Mouse (Mus musculus): ENCODE data around the gene Smyd4. TPM values are rescaled to one million over a fixed set of nuclear protein-coding genes. Genes with fewer than 3 reads are reported as not detected.
A peak's percentile ranks its signal among the peaks of the same experiment; 100 is the strongest.

Gene Smyd4
- polyA plus RNA-seq, 1 experiment, result 14.7 TPM

DNA sequence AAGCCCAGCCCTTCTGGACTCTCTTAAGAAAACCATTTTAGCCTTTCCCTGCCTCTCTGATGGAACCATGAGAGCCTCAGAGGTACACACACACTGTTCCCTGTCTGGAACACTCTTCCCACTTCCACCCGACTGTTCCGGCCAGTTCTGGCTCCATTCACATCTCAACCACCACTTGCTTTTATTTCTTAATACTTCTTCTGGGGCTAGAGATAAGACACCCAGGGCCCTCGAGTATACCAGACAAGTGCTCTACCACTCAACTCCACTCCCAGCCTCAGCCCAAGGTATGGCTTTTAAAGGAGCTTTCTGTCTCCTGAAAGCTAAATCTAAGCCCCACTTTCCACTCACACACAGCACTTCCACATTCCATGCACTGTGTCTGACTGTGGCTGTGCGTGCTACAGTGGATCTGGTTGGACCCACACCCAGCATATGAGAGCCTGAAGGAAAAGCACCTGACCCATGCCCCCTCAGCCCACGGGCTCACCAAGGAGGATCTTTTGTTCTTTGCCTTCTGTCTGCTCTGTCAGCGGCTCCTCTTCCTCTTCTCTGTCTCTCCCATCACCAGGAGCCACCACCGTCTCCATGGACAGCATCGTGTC lies 102.2 kb downstream of the Smyd4 start:
- peaks cover 43% of the 10 kb centered on the region for H3K79me2 ChIP-seq (ENCODE audit: control insufficient read depth, insufficient read depth)
- TF ChIP-seq MAX (IDR thresholded peaks at IDR 0.05), result no peak
- no peak for TF ChIP-seq CEBPB (IDR thresholded peaks at IDR 0.05; ENCODE audit: low read depth)
- TF ChIP-seq CTCF (IDR thresholded peaks at IDR 0.05; ENCODE audit: control insufficient read depth, insufficient read depth, insufficient read length), result no peak
- TF ChIP-seq USF1 (IDR thresholded peaks at IDR 0.05; ENCODE audit: low read depth), result no peak
- no peak for TF ChIP-seq FOSL1 (IDR thresholded peaks at IDR 0.05; ENCODE audit: insufficient read depth, low read length, poor library complexity, severe bottlenecking)
- no peak for TF ChIP-seq MYOG (IDR thresholded peaks at IDR 0.05; ENCODE audit: control insufficient read depth, extremely low read depth, insufficient read length)
- H3K36me3 ChIP-seq (ENCODE audit: control insufficient read depth, insufficient read depth), result peaks cover 35% of the 10 kb centered on the region
- no peak overlapping the region for H3K4me3 ChIP-seq (ENCODE audit: insufficient read depth, poor library complexity, severe bottlenecking)
- H3K27me3 ChIP-seq (ENCODE audit: control insufficient read depth, insufficient read depth, insufficient read length), result no peaks in the 10 kb centered on the region
- H3K79me3 ChIP-seq (ENCODE audit: low read depth), result peaks cover 14% of the 10 kb centered on the region
- H3ac ChIP-seq (ENCODE audit: control insufficient read depth, insufficient read length, low read depth), result no peak overlapping the region

DNA sequence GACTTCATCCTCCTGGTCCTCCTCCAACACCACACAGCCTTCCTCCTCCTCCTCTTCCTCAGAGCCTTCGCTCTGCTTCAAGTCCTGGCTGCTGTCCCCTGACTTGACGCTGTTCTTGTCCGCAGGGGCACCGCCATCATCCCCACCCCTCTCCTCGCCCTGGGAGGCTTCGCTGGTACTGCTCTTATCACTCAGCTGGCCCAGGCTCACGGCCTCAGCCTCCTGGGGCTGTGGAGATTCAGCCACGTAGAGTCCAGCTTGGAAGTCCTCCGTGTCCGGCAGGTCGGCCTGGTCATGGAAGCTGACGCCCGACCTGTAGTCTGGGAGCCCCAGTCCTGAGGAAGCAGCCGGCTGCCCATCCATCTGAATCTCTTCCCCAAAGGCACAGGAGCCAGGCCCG lies 102.7 kb downstream of the Smyd4 start:
- H3K36me3 ChIP-seq (ENCODE audit: control insufficient read depth, insufficient read depth), result peaks cover 35% of the 10 kb centered on the region
- no peak for TF ChIP-seq FOSL1 (IDR thresholded peaks at IDR 0.05; ENCODE audit: insufficient read depth, low read length, poor library complexity, severe bottlenecking)
- no peak for TF ChIP-seq MYOD1 (IDR thresholded peaks at IDR 0.05; ENCODE audit: control insufficient read depth, insufficient read length, low read depth)
- TF ChIP-seq USF1 (IDR thresholded peaks at IDR 0.05; ENCODE audit: low read depth), result no peak
- TF ChIP-seq CTCF (IDR thresholded peaks at IDR 0.05; ENCODE audit: control insufficient read depth, insufficient read depth, insufficient read length), result no peak
- no peak for TF ChIP-seq CEBPB (IDR thresholded peaks at IDR 0.05; ENCODE audit: low read depth)
- TF ChIP-seq MAX (IDR thresholded peaks at IDR 0.05), result no peak
- no peak for TF ChIP-seq MYOG (IDR thresholded peaks at IDR 0.05; ENCODE audit: control insufficient read depth, extremely low read depth, insufficient read length)
- peaks cover 14% of the 10 kb centered on the region for H3K79me3 ChIP-seq (ENCODE audit: low read depth)
- H3K79me2 ChIP-seq (ENCODE audit: control insufficient read depth, insufficient read depth), result peaks cover 43% of the 10 kb centered on the region
- H3K27me3 ChIP-seq (ENCODE audit: control insufficient read depth, insufficient read depth, insufficient read length), result no peaks in the 10 kb centered on the region
- no peak overlapping the region for H3ac ChIP-seq (ENCODE audit: control insufficient read depth, insufficient read length, low read depth)
- H3K4me3 ChIP-seq (ENCODE audit: insufficient read depth, poor library complexity, severe bottlenecking), result no peak overlapping the region

DNA sequence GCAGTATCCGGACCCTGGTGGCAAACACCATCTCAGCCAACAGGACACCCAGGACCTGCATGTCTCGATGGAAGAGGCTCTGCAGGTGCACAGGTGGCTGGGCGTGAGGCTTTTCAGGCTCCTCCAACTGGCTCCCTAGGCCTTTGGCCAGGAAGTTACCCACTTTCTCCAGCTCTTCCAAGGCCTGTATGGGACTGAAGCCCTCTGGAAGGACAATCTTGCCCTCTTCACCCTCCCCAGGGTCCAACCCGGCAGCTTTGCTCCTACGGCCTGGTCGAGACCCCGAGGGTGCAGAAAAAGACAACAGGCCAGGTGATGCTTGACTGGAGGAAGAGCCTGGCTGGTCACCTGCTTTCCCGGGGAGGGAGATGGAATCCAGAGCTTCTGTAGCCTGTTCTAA lies 103.8 kb downstream of the Smyd4 start:
- no peak overlapping the region for H3K4me3 ChIP-seq (ENCODE audit: insufficient read depth, poor library complexity, severe bottlenecking)

DNA sequence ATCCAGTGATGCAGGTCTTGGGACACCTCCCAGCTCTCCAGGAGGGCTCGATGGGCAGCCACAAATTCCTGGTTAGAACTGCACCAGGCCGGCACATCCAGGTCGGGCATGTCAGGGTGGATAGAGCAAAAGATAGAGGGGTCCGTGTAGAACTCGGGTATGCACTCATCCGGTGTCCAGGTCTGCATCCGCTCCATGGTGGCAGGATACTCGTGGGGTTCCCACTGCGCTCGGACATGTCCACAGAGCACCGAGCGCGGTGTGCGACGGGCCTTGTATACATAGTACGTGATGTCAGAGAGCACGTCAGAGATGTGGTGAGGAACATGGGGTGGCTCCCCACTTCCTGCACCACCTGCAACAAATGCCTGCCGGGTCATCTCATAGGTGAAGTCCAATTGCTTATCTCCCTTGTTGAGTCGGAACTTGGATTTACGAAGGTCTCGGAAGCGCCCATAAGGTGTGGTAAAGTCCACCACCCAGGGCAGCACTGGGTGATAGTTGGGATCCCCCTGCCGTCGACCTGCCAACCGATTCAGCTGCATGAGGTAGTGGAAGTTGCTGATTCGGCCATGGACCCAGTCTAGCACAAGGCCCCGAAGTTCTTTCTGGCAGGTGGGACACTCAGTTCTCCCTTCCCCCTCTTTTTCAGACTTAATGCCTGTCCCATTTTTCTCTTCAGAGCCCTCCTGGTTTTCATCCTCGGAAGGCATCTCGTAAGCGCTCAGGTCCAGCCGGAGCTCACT lies 104.8 kb downstream of the Smyd4 start:
- peaks cover 43% of the 10 kb centered on the region for H3K79me2 ChIP-seq (ENCODE audit: control insufficient read depth, insufficient read depth)
- no peak for TF ChIP-seq CTCF (IDR thresholded peaks at IDR 0.05; ENCODE audit: control insufficient read depth, insufficient read depth, insufficient read length)
- no peak for TF ChIP-seq FOSL1 (IDR thresholded peaks at IDR 0.05; ENCODE audit: insufficient read depth, low read length, poor library complexity, severe bottlenecking)
- TF ChIP-seq MAX (IDR thresholded peaks at IDR 0.05), result no peak
- no peak for TF ChIP-seq MYOD1 (IDR thresholded peaks at IDR 0.05; ENCODE audit: control insufficient read depth, insufficient read length, low read depth)
- TF ChIP-seq CEBPB (IDR thresholded peaks at IDR 0.05; ENCODE audit: low read depth), result no peak
- no peak for TF ChIP-seq MYOG (IDR thresholded peaks at IDR 0.05; ENCODE audit: control insufficient read depth, extremely low read depth, insufficient read length)
- no peak for TF ChIP-seq USF1 (IDR thresholded peaks at IDR 0.05; ENCODE audit: low read depth)
- H3K79me3 ChIP-seq (ENCODE audit: low read depth), result peaks cover 14% of the 10 kb centered on the region
- no peak overlapping the region for H3K4me3 ChIP-seq (ENCODE audit: insufficient read depth, poor library complexity, severe bottlenecking)
- no peak overlapping the region for H3ac ChIP-seq (ENCODE audit: control insufficient read depth, insufficient read length, low read depth)
- no peaks in the 10 kb centered on the region for H3K27me3 ChIP-seq (ENCODE audit: control insufficient read depth, insufficient read depth, insufficient read length)
- peaks cover 16% of the 10 kb centered on the region for H3K36me3 ChIP-seq (ENCODE audit: control insufficient read depth, insufficient read depth)

More for the DNA sequence above, 103.8 kb downstream of the Smyd4 start:
- Histone ChIP-seq H3K79me2 (ENCODE audit: control insufficient read depth, insufficient read depth) (peaks cover 43% of the 10 kb centered on the region), H3K36me3 (ENCODE audit: control insufficient read depth, insufficient read depth) (peaks cover 26% of the 10 kb centered on the region), H3K27me3 (ENCODE audit: control insufficient read depth, insufficient read depth, insufficient read length) (no peaks in the 10 kb centered on the region), H3K79me3 (ENCODE audit: low read depth) (peaks cover 14% of the 10 kb centered on the region), H3ac (ENCODE audit: control insufficient read depth, insufficient read length, low read depth) (no peak overlapping the region)
- TF ChIP-seq MYOG (IDR thresholded peaks at IDR 0.05; ENCODE audit: control insufficient read depth, extremely low read depth, insufficient read length), result no peak
- TF ChIP-seq FOSL1 (IDR thresholded peaks at IDR 0.05; ENCODE audit: insufficient read depth, low read length, poor library complexity, severe bottlenecking), result no peak
- no peak for TF ChIP-seq CEBPB (IDR thresholded peaks at IDR 0.05; ENCODE audit: low read depth)
- no peak for TF ChIP-seq MYOD1 (IDR thresholded peaks at IDR 0.05; ENCODE audit: control insufficient read depth, insufficient read length, low read depth)
- TF ChIP-seq CTCF (IDR thresholded peaks at IDR 0.05; ENCODE audit: control insufficient read depth, insufficient read depth, insufficient read length), result no peak
- no peak for TF ChIP-seq MAX (IDR thresholded peaks at IDR 0.05)
- no peak for TF ChIP-seq USF1 (IDR thresholded peaks at IDR 0.05; ENCODE audit: low read depth)

DNA sequence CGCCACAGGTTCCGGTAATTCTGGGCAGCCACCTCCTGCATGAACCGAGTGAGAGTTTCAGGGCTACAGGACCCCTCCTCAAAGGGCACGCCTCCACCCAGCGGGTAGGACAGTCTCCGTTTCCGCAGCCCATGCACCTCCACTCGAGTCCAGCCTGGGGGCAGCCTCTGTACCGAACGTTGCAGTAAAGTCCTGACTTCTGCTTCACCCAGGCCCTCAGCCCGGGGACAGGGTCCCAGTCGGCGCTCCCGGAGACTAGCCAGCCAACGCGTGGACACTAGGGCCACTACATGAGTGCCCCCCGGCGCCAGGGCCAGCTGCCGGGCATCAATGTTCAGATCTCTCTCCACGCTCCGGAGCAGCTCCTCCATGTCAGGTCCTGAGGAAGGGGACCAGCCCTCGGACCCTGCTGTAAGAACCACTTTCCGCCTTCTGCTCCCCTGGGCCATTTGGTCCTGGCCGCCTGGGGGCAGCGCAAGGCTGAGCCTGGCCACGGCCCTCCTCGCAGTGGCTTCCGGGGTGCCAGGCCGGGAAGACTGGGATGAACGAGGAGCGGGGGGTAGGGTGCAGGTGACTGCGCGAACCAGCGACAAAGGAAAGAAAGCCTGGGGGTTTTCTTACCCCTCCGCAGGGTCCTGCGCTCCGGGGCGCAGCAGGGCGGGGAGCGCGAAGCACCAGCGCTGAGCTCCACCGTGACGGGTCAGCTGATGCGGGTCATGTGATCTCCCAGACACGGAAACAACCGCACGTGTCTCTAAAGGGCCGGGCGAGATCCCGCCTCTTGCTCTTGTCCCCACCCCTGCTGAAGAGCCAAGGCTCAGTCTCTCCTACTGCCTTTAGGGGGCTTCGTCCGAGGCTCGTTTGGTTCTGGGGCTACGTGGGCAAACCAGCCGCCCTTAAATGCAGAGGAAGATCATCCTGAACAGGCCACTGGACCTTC lies 106.0 kb downstream of the Smyd4 start, which contains the start of gene Wdr81:
Gene Wdr81 (minus strand): TSS at position 727 of the 940 bp plus-strand sequence.
- peak within 1 kb of the TSS; percentile 46 for H3K4me3 ChIP-seq (ENCODE audit: insufficient read depth, poor library complexity, severe bottlenecking)
- TF ChIP-seq USF1 (IDR thresholded peaks at IDR 0.05; ENCODE audit: low read depth), result peak; percentile 99
- no peak for TF ChIP-seq MYOG (IDR thresholded peaks at IDR 0.05; ENCODE audit: control insufficient read depth, extremely low read depth, insufficient read length)
- peak; percentile 58 for TF ChIP-seq CTCF (IDR thresholded peaks at IDR 0.05; ENCODE audit: control insufficient read depth, insufficient read depth, insufficient read length)
- peak; percentile 97 for TF ChIP-seq MAX (IDR thresholded peaks at IDR 0.05)
- no peak for TF ChIP-seq MYOD1 (IDR thresholded peaks at IDR 0.05; ENCODE audit: control insufficient read depth, insufficient read length, low read depth)
- TF ChIP-seq FOSL1 (IDR thresholded peaks at IDR 0.05; ENCODE audit: insufficient read depth, low read length, poor library complexity, severe bottlenecking), result no peak

More for the DNA sequence above, 106.0 kb downstream of the Smyd4 start, which contains the start of gene Wdr81:
- Histone ChIP-seq H3ac (ENCODE audit: control insufficient read depth, insufficient read length, low read depth) (peak within 1 kb of the TSS; percentile 75), H3K79me2 (ENCODE audit: control insufficient read depth, insufficient read depth) (peaks cover 43% of the 10 kb centered on the region), H3K79me3 (ENCODE audit: low read depth) (peaks cover 14% of the 10 kb centered on the region), H3K27me3 (ENCODE audit: control insufficient read depth, insufficient read depth, insufficient read length) (no peaks in the 10 kb centered on the region), H3K36me3 (ENCODE audit: control insufficient read depth, insufficient read depth) (peaks cover 7% of the 10 kb centered on the region)

Small RNA genes within 50 kb of the gene (microRNA-seq; reads per million reads assigned to microRNA genes)
- not detected for gene Gm47300 (ENCODE audit: borderline microRNAs expressed)

Other genes with a start within 250 kb of the Smyd4 start
- gene Hic1, start 178.9 kb upstream of the Smyd4 start, polyA plus RNA-seq (2012; fragmentation: generic; extraction: Trizol), result 0.02 TPM
- 19.3 TPM for gene Ovca2, start 169.6 kb upstream of the Smyd4 start, polyA plus RNA-seq (2012; fragmentation: generic; extraction: Trizol)
- gene Dph1, start 157.2 kb upstream of the Smyd4 start, polyA plus RNA-seq (2012; fragmentation: generic; extraction: Trizol), result 19.6 TPM
- 0.40 TPM for gene Rtn4rl1, start 154.7 kb upstream of the Smyd4 start, polyA plus RNA-seq (2012; fragmentation: generic; extraction: Trizol)
- gene Rpa1, start 109 bp upstream of the Smyd4 start, polyA plus RNA-seq (2012; fragmentation: generic; extraction: Trizol), result 164 TPM
- gene Serpinf1, start 74.3 kb downstream of the Smyd4 start, polyA plus RNA-seq (2012; fragmentation: generic; extraction: Trizol), result 1,152 TPM
- gene Serpinf2, start 91.2 kb downstream of the Smyd4 start, polyA plus RNA-seq (2012; fragmentation: generic; extraction: Trizol), result 0.07 TPM
- gene Wdr81, start 106.3 kb downstream of the Smyd4 start, polyA plus RNA-seq (2012; fragmentation: generic; extraction: Trizol), result 21.6 TPM
- 1.5 TPM for gene Tlcd2, start 113.3 kb downstream of the Smyd4 start, polyA plus RNA-seq (2012; fragmentation: generic; extraction: Trizol)
- 104 TPM for gene Prpf8, start 138.4 kb downstream of the Smyd4 start, polyA plus RNA-seq (2012; fragmentation: generic; extraction: Trizol)
- 3.2 TPM for gene Rilp, start 161.7 kb downstream of the Smyd4 start, polyA plus RNA-seq (2012; fragmentation: generic; extraction: Trizol)
- 0.11 TPM for gene Scarf1, start 165.1 kb downstream of the Smyd4 start, polyA plus RNA-seq (2012; fragmentation: generic; extraction: Trizol)
- 2.2 TPM for gene Slc43a2, start 183.3 kb downstream of the Smyd4 start, polyA plus RNA-seq (2012; fragmentation: generic; extraction: Trizol)
- gene Pitpna, start 239.7 kb downstream of the Smyd4 start, polyA plus RNA-seq (2012; fragmentation: generic; extraction: Trizol), result 118 TPM